Mouse (Mus musculus) G1E (cell line): ENCODE results near the gene Ttc7.

ENCODE experiments used
- CTCF ChIP-seq: IDR thresholded peaks from 2 replicates; pipeline ENCODE4 v1.5.1; 2012; ENCODE audit warnings: low read depth, low read length, inconsistent platforms, mixed read lengths
- GATA1 ChIP-seq: IDR thresholded peaks from 2 replicates; pipeline ENCODE4 v1.6.1; 2012; ENCODE audit warnings: borderline replicate concordance, low read length, inconsistent platforms, mixed read lengths
- GATA2 ChIP-seq: IDR thresholded peaks from 2 replicates; pipeline ENCODE4 v1.6.1; 2012; ENCODE audit warnings: low read depth, low read length, inconsistent platforms, borderline replicate concordance
- POLR2AphosphoS5 ChIP-seq: IDR thresholded peaks from 2 replicates; pipeline ENCODE4 v1.6.1; 2012; ENCODE audit warnings: low read depth, low read length, inconsistent platforms; ENCODE audit not compliant: insufficient replicate concordance
- TAL1 ChIP-seq: conservative IDR thresholded peaks from 2 replicates; pipeline ENCODE4 v1.6.1; 2012; ENCODE audit warnings: low read depth, low read length, inconsistent platforms, mixed read lengths

- TF ChIP-seq TAL1, result no peak
- TF ChIP-seq CTCF, result no peak
- TF ChIP-seq GATA1, result no peak
- TF ChIP-seq POLR2AphosphoS5, result no peak
- TF ChIP-seq GATA2, result no peak
Observed at GRCm38 (mm10) chr17:87263401-87263800, 19.3 kb upstream of the Ttc7 start.
